Mouse (Mus musculus): ENCODE measurements at regions not wholly inside any gene's neighbourhood (a gene's known extent, or its start where the extent isn't known, plus 50 kb on each side); places are given as distances from the start of the nearest gene placed in this dataset.

GRCm38 (mm10) chr15:62439211-62439610, 1405.8 kb downstream of the Gsdmc2 start:
- TF ChIP-seq CTCF (IDR thresholded peaks at IDR 0.05; ENCODE audit: extremely low read depth, insufficient read length, insufficient replicate concordance, low read depth, low read length) (no peak), POLR2A (IDR thresholded peaks at IDR 0.05; ENCODE audit: low read depth, low read length) (no peak)

Data from small intestine, adult 2 months (tissue).